Mouse (Mus musculus) forebrain, embryonic 11.5 days (tissue): ENCODE data around the gene Zw10. TPM values are rescaled to one million over a fixed set of nuclear protein-coding genes. Genes with fewer than 3 reads are reported as not detected.

ENCODE experiments used
- ATAC-seq: fragments of 200-750 bp; cut with Nextera tagmentation; replicated peaks from 2 replicates; pipeline ENCODE4 v1.8.0; 2017; ENCODE audit warnings: moderate TSS enrichment; ENCODE audit not compliant: low FRiP score
- DNase-seq: peaks from one replicate; pipeline ENCODE4 v3.0.0-alpha.2; 2017; ENCODE audit warnings: low spot score
- H3K27ac ChIP-seq: fragments of 300-500 bp; sonication (generic); 2 replicates; pipeline ENCODE4 v1.5.1; 2014; ENCODE audit warnings: low read depth, low read length
- H3K27me3 ChIP-seq: fragments of 300-500 bp; sonication (generic); 2 replicates; pipeline ENCODE4 v1.6.1; 2014; ENCODE audit warnings: mild to moderate bottlenecking, low read length, mixed read lengths; ENCODE audit not compliant: control insufficient read depth, insufficient read depth
- H3K36me3 ChIP-seq: fragments of 300-500 bp; sonication (generic); 2 replicates; pipeline ENCODE4 v1.6.1; 2014; ENCODE audit warnings: mild to moderate bottlenecking, low read length, moderate library complexity, mixed read lengths; ENCODE audit not compliant: control insufficient read depth, insufficient read depth
- H3K4me1 ChIP-seq: fragments of 300-500 bp; sonication (generic); replicated peaks from 2 replicates; pipeline ENCODE4 v1.6.1; 2014; ENCODE audit warnings: low read length, mixed read lengths; ENCODE audit not compliant: control insufficient read depth, insufficient read depth
- H3K4me2 ChIP-seq: fragments of 300-500 bp; sonication (generic); 2 replicates; pipeline ENCODE4 v1.6.1; 2014; ENCODE audit warnings: low read depth, mild to moderate bottlenecking, low read length, moderate library complexity, mixed read lengths; ENCODE audit not compliant: severe bottlenecking
- H3K4me3 ChIP-seq: fragments of 300-500 bp; sonication (generic); 2 replicates; pipeline ENCODE4 v1.5.1; 2014; ENCODE audit warnings: low read depth, low read length
- H3K9ac ChIP-seq: fragments of 300-500 bp; sonication (generic); 2 replicates; pipeline ENCODE4 v1.6.1; 2014; ENCODE audit warnings: low read length
- H3K9me3 ChIP-seq: fragments of 300-500 bp; sonication (generic); 2 replicates; pipeline ENCODE4 v1.6.1; 2016; ENCODE audit warnings: low read length, mixed read lengths; ENCODE audit not compliant: control insufficient read depth
- WGBS: fragments of 180-500 bp; shearing (Covaris S2); extraction: QIAGEN DNeasy Blood & Tissue Kit; methylation state at CpG from one replicate; pipeline ENCODE4 v1.1.7; 2014; 5-methylcytosine and 5-hydroxymethylcytosine counted together
- polyA plus RNA-seq: library from polyadenylated mRNA; unstranded; fragments of >200 nt; fragmentation: Nextera tagmentation; extraction: Ambion mirVana; gene quantifications from 2 replicates; pipeline ENCODE4 v1.2.1, GENCODE M21; 2014

Gene Zw10
- polyA plus RNA-seq: 59.5 and 60.3 TPM in 2 replicates

GRCm38 (mm10) chr9:49055333-49056205, at the start of gene Zw10:
Gene Zw10, plus strand, starts transcription at chr9:49055613.
- Histone ChIP-seq H3K9me3 (no peaks in the 10 kb centered on the region), H3K9ac (peak within 1 kb of the TSS; percentile 90), H3K27ac (no peak within 1 kb of the TSS), H3K27me3 (no peaks in the 10 kb centered on the region), H3K36me3 (peaks cover under 1% of the 10 kb centered on the region; the same call in 1 of the 2 replicates), H3K4me1 (no peaks in the 10 kb centered on the region; the same call in 1 of the 2 replicates), H3K4me3 (peak within 1 kb of the TSS; percentile 85), H3K4me2 (peak within 1 kb of the TSS; percentile 65)
- ATAC-seq: peak; percentile 99
- DNase-seq: peak; percentile 97
- WGBS: under 1% methylated on average over 53 of the region's 53 CpGs

- WGBS: 90% methylated on average over 7 of the region's 7 CpGs
- no peaks in the 10 kb centered on the region for H3K27me3 ChIP-seq
- ATAC-seq: no peak
- no peak overlapping the region for H3K4me2 ChIP-seq
- H3K9me3 ChIP-seq: no peaks in the 10 kb centered on the region
- no peaks in the 10 kb centered on the region for H3K4me1 ChIP-seq
- H3K36me3 ChIP-seq: peaks cover 21% of the 10 kb centered on the region
- no peak for DNase-seq
- no peak overlapping the region for H3K9ac ChIP-seq
- no peak overlapping the region for H3K4me3 ChIP-seq
- H3K27ac ChIP-seq: no peak overlapping the region
Observed at GRCm38 (mm10) chr9:49015824-49016223, 39.6 kb upstream of the Zw10 start.

GRCm38 (mm10) chr9:49021289-49021688, 34.1 kb upstream of the Zw10 start:
- Histone ChIP-seq H3K4me2 (no peak overlapping the region), H3K36me3 (peaks cover 2% of the 10 kb centered on the region; the same call in 1 of the 2 replicates), H3K9ac (no peak overlapping the region), H3K27ac (no peak overlapping the region), H3K4me1 (no peaks in the 10 kb centered on the region), H3K9me3 (no peaks in the 10 kb centered on the region), H3K27me3 (no peaks in the 10 kb centered on the region), H3K4me3 (no peak overlapping the region)
- DNase-seq: no peak
- 93% methylated on average over 5 of the region's 5 CpGs for WGBS
- ATAC-seq: no peak

- WGBS: 89% methylated on average over 5 of the region's 5 CpGs
- H3K36me3 ChIP-seq: no peaks in the 10 kb centered on the region; the same call in 1 of the 2 replicates
Observed at GRCm38 (mm10) chr9:49023956-49024355, 31.5 kb upstream of the Zw10 start.

GRCm38 (mm10) chr9:49024529-49024928, 30.9 kb upstream of the Zw10 start:
- WGBS: 90% methylated on average over 2 of the region's 2 CpGs
- H3K9me3 ChIP-seq: no peaks in the 10 kb centered on the region
- DNase-seq (no peak), ATAC-seq (no peak)
- no peaks in the 10 kb centered on the region for H3K27me3 ChIP-seq
- no peaks in the 10 kb centered on the region for H3K4me1 ChIP-seq
- H3K4me3 ChIP-seq: no peak overlapping the region
- H3K36me3 ChIP-seq: no peaks in the 10 kb centered on the region; the same call in 1 of the 2 replicates
- H3K9ac ChIP-seq: no peak overlapping the region
- H3K27ac ChIP-seq: no peak overlapping the region
- H3K4me2 ChIP-seq: no peak overlapping the region

More at GRCm38 (mm10) chr9:49023956-49024355, 31.5 kb upstream of the Zw10 start:
- DNase-seq: no peak
- H3K9me3 ChIP-seq: no peaks in the 10 kb centered on the region
- ATAC-seq: no peak
- H3K9ac ChIP-seq: no peak overlapping the region
- H3K4me1 ChIP-seq: no peaks in the 10 kb centered on the region
- H3K4me3 ChIP-seq: no peak overlapping the region
- H3K4me2 ChIP-seq: no peak overlapping the region
- no peak overlapping the region for H3K27ac ChIP-seq
- H3K27me3 ChIP-seq: no peaks in the 10 kb centered on the region

- Histone ChIP-seq H3K4me2 (no peak overlapping the region), H3K27me3 (no peaks in the 10 kb centered on the region), H3K36me3 (peaks cover 3% of the 10 kb centered on the region; the same call in 1 of the 2 replicates), H3K27ac (no peak overlapping the region), H3K4me3 (no peak overlapping the region), H3K4me1 (no peaks in the 10 kb centered on the region), H3K9ac (no peak overlapping the region), H3K9me3 (no peaks in the 10 kb centered on the region)
- no peak for DNase-seq
- no peak for ATAC-seq
- 96% methylated on average over 4 of the region's 4 CpGs for WGBS
Observed at GRCm38 (mm10) chr9:49034764-49035163, 20.6 kb upstream of the Zw10 start.

- no peak overlapping the region for H3K9ac ChIP-seq
- H3K4me2 ChIP-seq: no peak overlapping the region
- H3K27me3 ChIP-seq: no peaks in the 10 kb centered on the region
- no peak overlapping the region for H3K4me3 ChIP-seq
- no peaks in the 10 kb centered on the region for H3K36me3 ChIP-seq
- no peak overlapping the region for H3K27ac ChIP-seq
- no peaks in the 10 kb centered on the region for H3K4me1 ChIP-seq
- no peaks in the 10 kb centered on the region for H3K9me3 ChIP-seq
- no peak for DNase-seq
- ATAC-seq: no peak
- 74% methylated on average over 5 of the region's 5 CpGs for WGBS
Observed at GRCm38 (mm10) chr9:49050901-49051300, 4.5 kb upstream of the Zw10 start.

GRCm38 (mm10) chr9:49051349-49051748, 4.1 kb upstream of the Zw10 start:
- no peak overlapping the region for H3K27ac ChIP-seq
- no peak overlapping the region for H3K4me2 ChIP-seq
- H3K36me3 ChIP-seq: no peaks in the 10 kb centered on the region
- H3K9ac ChIP-seq: no peak overlapping the region
- H3K4me3 ChIP-seq: no peak overlapping the region
- DNase-seq (peak; percentile 72), ATAC-seq (no peak)
- 22% methylated on average over 5 of the region's 5 CpGs for WGBS
- no peaks in the 10 kb centered on the region; the same call in 1 of the 2 replicates for H3K4me1 ChIP-seq
- no peaks in the 10 kb centered on the region for H3K9me3 ChIP-seq
- no peaks in the 10 kb centered on the region for H3K27me3 ChIP-seq
